Mouse (Mus musculus) liver, embryonic 14.5 days (tissue): Measurements from ENCODE around the gene Txlng. TPM values are rescaled to one million over a fixed set of nuclear protein-coding genes. Genes with fewer than 3 reads are reported as not detected.

Experiments
- ATAC-seq: fragments of 200-750 bp; cut with Nextera tagmentation; 2 replicates; pipeline ENCODE4 v1.8.0; 2017; ENCODE audit warnings: moderate number of reproducible peaks, mild to moderate bottlenecking, moderate library complexity; ENCODE audit not compliant: insufficient read depth
- DNase-seq, 3 experiments: peaks; one replicate each; pipeline ENCODE4 v3.0.0-alpha.2; 2012 to 2013; ENCODE audit warnings: low read depth in 3 of 3, low spot score in 3 of 3
- H3K27ac ChIP-seq: fragments of 300-500 bp; sonication (generic); 2 replicates; pipeline ENCODE4 v1.5.1; 2014; ENCODE audit warnings: moderate library complexity, mild to moderate bottlenecking, control low read depth, inconsistent platforms
- H3K27me3 ChIP-seq: fragments of 300-500 bp; sonication (generic); 2 replicates; pipeline ENCODE4 v1.6.1; 2014; ENCODE audit warnings: mild to moderate bottlenecking, low read length, moderate library complexity; ENCODE audit not compliant: control insufficient read depth, insufficient read depth
- H3K36me3 ChIP-seq: fragments of 300-500 bp; sonication (generic); replicated peaks from 2 replicates; pipeline ENCODE4 v1.6.1; 2014; ENCODE audit warnings: low read depth; ENCODE audit not compliant: control insufficient read depth, insufficient read depth
- H3K4me1 ChIP-seq, 2 experiments: fragments of 200-500 bp in 1 of 2; fragments of 300-500 bp in 1 of 2; sonication (generic) in 1 of 2; replicated peaks; 2 replicates each; pipeline ENCODE4 v1.6.1; 2012 to 2014; ENCODE audit warnings: antibody characterized with exemption in 1 of 2, inconsistent platforms in 1 of 2, low read length in 1 of 2; ENCODE audit not compliant: control insufficient read depth in 2 of 2, insufficient read depth in 2 of 2
- H3K4me2 ChIP-seq: fragments of 300-500 bp; sonication (generic); 2 replicates; pipeline ENCODE4 v1.6.1; 2014; ENCODE audit warnings: low read depth, mild to moderate bottlenecking, control low read depth, moderate library complexity
- H3K4me3 ChIP-seq, 2 experiments: fragments of 200-500 bp in 1 of 2; fragments of 300-500 bp in 1 of 2; sonication (generic) in 1 of 2; 2 replicates each; pipeline ENCODE4 v1.5.1; 2012 to 2014; ENCODE audit warnings: low read depth in 2 of 2, low read length in 2 of 2, mild to moderate bottlenecking in 2 of 2, control low read depth in 1 of 2, inconsistent platforms in 1 of 2, moderate library complexity in 1 of 2; ENCODE audit not compliant: insufficient read depth in 1 of 2
- H3K9ac ChIP-seq: fragments of 300-500 bp; sonication (generic); replicated peaks from 2 replicates; pipeline ENCODE4 v1.6.1; 2014; ENCODE audit warnings: mild to moderate bottlenecking, control low read depth, moderate library complexity
- H3K9me3 ChIP-seq: fragments of 300-500 bp; sonication (generic); 2 replicates; pipeline ENCODE4 v1.6.1; 2016; ENCODE audit warnings: low read length, mixed read lengths; ENCODE audit not compliant: control insufficient read depth
- CTCF ChIP-seq: IDR thresholded peaks from 2 replicates; pipeline ENCODE4 v1.5.1; 2016; ENCODE audit warnings: antibody characterized with exemption, low read depth, control low read depth
- EP300 ChIP-seq: IDR thresholded peaks from 2 replicates; pipeline ENCODE4 v1.6.1; 2016; ENCODE audit warnings: antibody characterized with exemption, low read depth
- WGBS: fragments of 180-500 bp; shearing (Covaris S2); extraction: QIAGEN DNeasy Blood & Tissue Kit; methylation state at CpG from one replicate; pipeline ENCODE4 v1.1.7; 2014; ENCODE audit not compliant: insufficient replicate concordance; 5-methylcytosine and 5-hydroxymethylcytosine counted together
- polyA plus RNA-seq, 2 experiments: library from polyadenylated mRNA; depleted of rRNA in 1 of 2; stranded (reverse) in 1 of 2; unstranded in 1 of 2; fragments of >200 nt; fragmentation: Nextera tagmentation in 1 of 2; extraction: Ambion mirVana in 1 of 2; gene quantifications; 2 replicates each; pipeline versions ENCODE4 v1.2.1 to v1.2.3; 2012 to 2014

Txlng gene
- polyA plus RNA-seq, 2 experiments = 5.4 to 6.2 TPM

DNA sequence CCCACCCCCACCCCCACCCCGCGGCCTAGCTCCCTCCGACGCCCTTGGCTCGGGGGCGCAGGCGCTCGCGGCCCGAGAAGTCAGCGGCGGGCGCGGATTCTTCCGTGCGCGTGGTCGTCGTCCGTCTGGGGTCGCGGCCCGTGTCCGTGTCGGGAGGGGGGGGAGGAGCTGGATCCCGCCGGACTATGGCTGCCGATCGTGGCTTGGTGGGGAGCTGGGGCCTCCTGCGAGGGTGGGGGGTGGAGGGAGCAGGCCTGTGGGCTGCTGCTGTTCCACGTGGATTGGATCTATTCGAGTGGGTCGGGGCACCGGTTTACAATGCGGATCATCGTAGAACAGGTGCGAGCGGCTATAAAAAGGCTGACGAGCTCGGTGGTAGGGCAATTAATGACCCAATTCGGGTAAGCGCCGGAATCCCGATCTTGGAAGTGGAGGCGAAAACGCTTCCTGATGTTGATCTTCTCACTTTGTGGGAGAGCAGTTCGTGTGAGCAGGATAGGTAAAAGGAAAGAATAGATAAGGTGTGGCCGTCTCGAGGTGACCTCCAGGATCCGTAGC lies 68.2 kb downstream of the Txlng start:
- Histone ChIP-seq H3K4me2 (peak overlapping the region; percentile 71), H3K9me3 (no peaks in the 10 kb centered on the region), H3K27me3 (no peaks in the 10 kb centered on the region), H3K9ac (peak overlapping the region; percentile 87), H3K36me3 (peaks cover 7% of the 10 kb centered on the region), H3K27ac (no peak overlapping the region), H3K4me1 (peaks cover 4 to 9% of the 10 kb centered on the region in 2 experiments; a peak in 3 of 4 replicates), H3K4me3 (peak overlapping the region; percentile 67 to 85)
- DNase-seq (no peak), ATAC-seq (no peak)
- no peak for TF ChIP-seq CTCF
- TF ChIP-seq EP300 = no peak
- WGBS = 19% methylated on average over 37 of the region's 50 CpGs

GRCm38 (mm10) chrX:162760115-162760942 lies 68.9 kb downstream of the Txlng start, which contains the start of gene Rbbp7:
Gene Rbbp7 (plus strand): TSS chrX:162760402.
- 13% methylated on average over 76 of the region's 100 CpGs for WGBS
- Histone ChIP-seq H3K36me3 (peaks cover 7% of the 10 kb centered on the region), H3K27me3 (no peaks in the 10 kb centered on the region), H3K9ac (peak within 1 kb of the TSS; percentile 87), H3K4me3 (peak within 1 kb of the TSS; percentile 69 to 85), H3K4me2 (peak within 1 kb of the TSS; percentile 74), H3K27ac (peak within 1 kb of the TSS; percentile 77), H3K9me3 (no peaks in the 10 kb centered on the region), H3K4me1 (peaks cover 4 to 9% of the 10 kb centered on the region in 2 experiments; a peak in 3 of 4 replicates)
- ATAC-seq (peak; percentile 97), DNase-seq (peak; percentile 76 to 80 (median 80))
- TF ChIP-seq CTCF = no peak
- TF ChIP-seq EP300 = no peak

DNA sequence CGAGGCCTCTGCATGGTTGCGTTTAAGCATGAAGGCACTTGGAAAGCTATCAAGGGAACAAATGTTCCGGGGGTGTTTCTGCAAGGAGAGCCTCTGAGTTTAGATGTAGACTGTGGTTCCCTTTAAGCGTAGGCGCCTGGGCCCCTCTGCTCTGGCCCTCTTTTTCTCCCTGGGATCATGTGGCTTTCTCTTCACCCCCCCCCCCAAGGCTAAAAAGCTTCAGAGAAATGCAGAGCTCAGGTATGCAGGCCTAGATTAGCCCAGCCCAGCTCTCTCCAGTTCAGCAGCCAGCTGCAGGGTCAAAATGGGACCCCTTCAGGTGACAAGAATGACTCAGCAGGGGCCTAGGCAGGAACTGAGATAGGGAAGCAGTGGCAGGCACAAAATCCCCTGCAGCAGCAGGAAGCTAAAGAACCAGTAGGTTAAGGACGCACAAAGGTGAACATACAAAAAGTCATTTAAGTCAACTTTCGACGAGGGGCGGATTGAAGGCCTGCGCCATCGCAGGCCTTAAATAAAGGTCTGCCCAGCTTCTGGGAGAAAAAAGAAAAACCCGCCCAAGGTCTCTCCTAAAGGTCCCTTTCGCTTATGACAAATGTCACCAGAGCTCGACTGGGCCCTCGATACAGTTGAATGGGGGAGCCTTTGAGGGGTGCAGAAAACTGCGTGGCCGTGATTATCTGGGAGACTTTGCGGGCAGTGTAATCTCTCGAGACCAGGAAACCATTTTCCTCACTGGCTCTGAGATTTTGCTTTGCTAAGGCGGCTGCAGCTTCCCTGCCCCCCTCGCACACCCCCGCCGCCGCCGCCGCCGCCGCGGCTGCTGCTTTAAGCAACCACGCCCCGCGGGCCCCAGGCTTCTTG lies 69.8 kb downstream of the Txlng start:
- H3K27ac ChIP-seq = peak overlapping the region; percentile 56
- H3K4me2 ChIP-seq = peak overlapping the region; percentile 74
- H3K27me3 ChIP-seq = no peaks in the 10 kb centered on the region
- ATAC-seq = no peak
- peaks cover 4% of the 10 kb centered on the region for H3K36me3 ChIP-seq
- peak overlapping the region; percentile 54 for H3K9ac ChIP-seq
- peak overlapping the region; percentile 69 to 85 for H3K4me3 ChIP-seq
- no peaks in the 10 kb centered on the region for H3K9me3 ChIP-seq
- peaks cover 4 to 9% of the 10 kb centered on the region in 2 experiments; a peak in 3 of 4 replicates for H3K4me1 ChIP-seq
- peak in 1 of 3 experiments; percentile 19 for DNase-seq
- TF ChIP-seq EP300 (no peak), CTCF (no peak)
- WGBS = 14% methylated on average over 29 of the region's 32 CpGs

- no peak overlapping the region for H3K27ac ChIP-seq
- ATAC-seq = no peak
- H3K4me2 ChIP-seq = no peak overlapping the region
- WGBS = 68% methylated on average over 7 of the region's 7 CpGs
- DNase-seq = no peak
- no peak overlapping the region for H3K4me3 ChIP-seq
- H3K9me3 ChIP-seq = no peaks in the 10 kb centered on the region
- no peaks in the 10 kb centered on the region for H3K36me3 ChIP-seq
- no peaks in the 10 kb centered on the region for H3K27me3 ChIP-seq
- H3K9ac ChIP-seq = no peak overlapping the region
- H3K4me1 ChIP-seq = peaks cover 4 to 9% of the 10 kb centered on the region in 2 experiments; a peak in 3 of 4 replicates
- TF ChIP-seq CTCF (no peak), EP300 (no peak)
Measured at GRCm38 (mm10) chrX:162756058-162756457, 73.2 kb downstream of the Txlng start.
